Mouse (Mus musculus) effector memory CD4-positive, alpha-beta T cell, adult 5 months (primary cell): ENCODE data around the gene Vmn2r74. TPM values are rescaled to one million over a fixed set of nuclear protein-coding genes. Genes with fewer than 3 reads are reported as not detected.

Experiments used
- polyA plus RNA-seq: library from polyadenylated mRNA; unstranded; fragments of 100-300 nt; shearing (Covaris generic); gene quantifications from one replicate; pipeline ENCODE4 v1.2.1, GENCODE M21; 2017

The Vmn2r74 gene
- polyA plus RNA-seq = 0.04 TPM

DNA sequence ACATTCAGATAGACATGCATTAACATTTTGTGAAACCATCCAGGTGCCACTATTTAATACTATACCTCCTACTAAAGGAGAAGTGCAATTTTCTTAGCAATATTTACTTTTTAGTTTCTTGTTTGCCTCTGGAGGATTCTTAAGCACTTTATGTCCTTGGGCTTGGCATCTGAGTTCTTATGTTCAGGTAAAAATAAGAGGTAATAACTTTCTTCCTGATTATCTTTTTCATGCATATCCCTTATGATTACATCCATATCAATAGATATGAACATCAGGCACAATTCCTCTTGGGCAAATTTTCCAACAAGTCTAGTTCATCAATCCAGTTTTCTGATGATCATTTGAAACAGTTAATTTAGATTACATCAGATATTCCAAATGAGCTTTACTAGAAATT is at the start of gene Vmn2r74:
Vmn2r74 (minus strand) TSS at position 101 of the 400 bp plus-strand sequence.

Other genes starting within 250 kb of the Vmn2r74 start
- gene Vmn2r72, start 206.5 kb downstream of the Vmn2r74 start, polyA plus RNA-seq = 0.12 TPM
- gene Vmn2r73, start 85.4 kb downstream of the Vmn2r74 start, polyA plus RNA-seq = 0.06 TPM
- not detected for gene Vmn2r75, start 210.1 kb upstream of the Vmn2r74 start, polyA plus RNA-seq